Mouse (Mus musculus) forebrain, postnatal 0 days (tissue): ENCODE measurements at regions not wholly inside any gene's neighbourhood (a gene's known extent, or its start where the extent isn't known, plus 50 kb on each side); places are given as distances from the start of the nearest gene placed in this dataset.

Source experiments
- ATAC-seq: fragments of 200-750 bp; cut with Nextera tagmentation; 2 replicates; pipeline ENCODE4 v1.8.0; 2017; ENCODE audit warnings: mild to moderate bottlenecking, moderate library complexity
- DNase-seq: peaks from one replicate; pipeline ENCODE4 v3.0.0-alpha.2; 2015
- H3K27ac ChIP-seq: fragments of 300-500 bp; sonication (generic); 2 replicates; pipeline ENCODE4 v1.5.1; 2014; ENCODE audit warnings: low read depth, mild to moderate bottlenecking, antibody characterized with exemption, low read length, moderate library complexity, mixed read lengths
- H3K27me3 ChIP-seq: fragments of 300-500 bp; sonication (generic); 2 replicates; pipeline ENCODE4 v1.6.1; 2014; ENCODE audit warnings: mild to moderate bottlenecking, low read length, mixed read lengths; ENCODE audit not compliant: insufficient read depth
- H3K36me3 ChIP-seq: fragments of 300-500 bp; sonication (generic); 2 replicates; pipeline ENCODE4 v1.6.1; 2014; ENCODE audit warnings: mild to moderate bottlenecking, moderate library complexity; ENCODE audit not compliant: insufficient read depth
- H3K4me1 ChIP-seq: fragments of 300-500 bp; sonication (generic); 2 replicates; pipeline ENCODE4 v1.6.1; 2014; ENCODE audit warnings: antibody characterized with exemption; ENCODE audit not compliant: insufficient read depth
- H3K4me2 ChIP-seq: fragments of 300-500 bp; sonication (generic); 2 replicates; pipeline ENCODE4 v1.6.1; 2014; ENCODE audit warnings: low read depth, mild to moderate bottlenecking, moderate library complexity
- H3K4me3 ChIP-seq: fragments of 300-500 bp; sonication (generic); 2 replicates; pipeline ENCODE4 v1.5.1; 2014; ENCODE audit warnings: low read depth, low read length, mixed read lengths
- H3K9ac ChIP-seq: fragments of 300-500 bp; sonication (generic); 2 replicates; pipeline ENCODE4 v1.6.1; 2014; ENCODE audit warnings: mild to moderate bottlenecking
- H3K9me3 ChIP-seq: fragments of 300-500 bp; sonication (generic); 2 replicates; pipeline ENCODE4 v1.6.1; 2016; ENCODE audit warnings: low read length
- CTCF ChIP-seq: sonication (generic); IDR thresholded peaks from 2 replicates; pipeline ENCODE4 v1.5.1; 2016; ENCODE audit warnings: antibody characterized with exemption, control low read depth, low read depth
- WGBS: fragments of 180-500 bp; shearing (Covaris S2); extraction: QIAGEN DNeasy Blood & Tissue Kit; methylation state at CpG from one replicate; pipeline ENCODE4 v1.1.7; 2014; 5-methylcytosine and 5-hydroxymethylcytosine counted together

GRCm38 (mm10) chr13:55981041-55981440, 145.0 kb upstream of the Pitx1 start:
- no peak for DNase-seq
- WGBS = 46% methylated on average over 6 of the region's 6 CpGs

DNA sequence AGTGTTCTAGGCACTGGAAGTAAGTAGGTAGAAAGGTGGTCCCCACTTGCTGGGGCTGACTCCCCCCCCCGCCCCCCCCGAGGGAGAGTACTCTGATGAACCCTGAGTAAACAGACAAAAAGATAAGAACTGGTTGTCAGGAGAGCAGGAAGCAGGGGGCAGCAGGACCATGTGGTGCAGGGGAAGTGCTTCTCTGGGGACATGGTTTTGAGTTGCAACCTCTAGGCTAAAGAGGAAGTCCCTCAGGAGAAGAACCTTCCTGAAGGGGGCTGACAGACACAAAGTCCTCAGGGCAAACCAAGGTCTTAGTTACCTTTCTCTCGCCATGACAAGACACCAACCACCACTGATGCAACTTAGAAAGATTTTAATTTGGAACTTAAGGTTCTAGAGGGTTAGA, 141.9 kb upstream of the Pitx1 start:
- Histone ChIP-seq H3K9me3 (no peaks in the 10 kb centered on the region), H3K9ac (no peak overlapping the region), H3K4me3 (no peak overlapping the region), H3K27ac (no peak overlapping the region), H3K27me3 (no peaks in the 10 kb centered on the region; the same call in 1 of the 2 replicates), H3K36me3 (no peaks in the 10 kb centered on the region), H3K4me1 (no peaks in the 10 kb centered on the region), H3K4me2 (no peak overlapping the region)
- DNase-seq = no peak
- ATAC-seq = no peak
- 83% methylated on average over 3 of the region's 3 CpGs for WGBS
- no peak for TF ChIP-seq CTCF

More at GRCm38 (mm10) chr13:55981041-55981440, 145.0 kb upstream of the Pitx1 start:
- Histone ChIP-seq H3K9me3 (no peaks in the 10 kb centered on the region), H3K27me3 (peaks cover 4% of the 10 kb centered on the region; the same call in 1 of the 2 replicates), H3K4me2 (no peak overlapping the region), H3K9ac (no peak overlapping the region), H3K27ac (no peak overlapping the region), H3K4me1 (no peaks in the 10 kb centered on the region), H3K36me3 (no peaks in the 10 kb centered on the region), H3K4me3 (no peak overlapping the region)
- TF ChIP-seq CTCF = no peak
- no peak for ATAC-seq

DNA sequence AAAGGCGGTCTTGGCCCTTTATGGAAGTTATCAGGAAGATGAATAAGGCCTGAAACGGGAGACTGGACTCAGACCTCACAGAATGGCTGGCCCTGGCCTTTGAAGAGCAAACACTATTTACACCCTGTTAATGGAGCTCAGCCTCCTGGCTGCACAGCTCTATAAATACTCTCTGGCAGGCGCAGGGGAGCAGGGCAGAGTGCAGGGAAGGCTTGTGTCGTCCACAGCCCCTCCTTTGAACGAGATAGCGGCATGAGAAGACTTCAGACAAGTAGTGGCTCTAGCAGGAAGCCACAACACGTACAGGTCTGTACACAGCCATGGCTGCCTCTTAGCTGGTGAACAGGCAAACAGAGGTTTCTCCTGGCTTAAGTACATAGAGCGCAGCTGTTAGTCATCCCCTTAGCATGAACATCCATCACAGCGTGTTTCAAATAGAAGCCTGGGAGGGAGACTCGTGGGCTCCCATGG, 141.0 kb upstream of the Pitx1 start:
- DNase-seq = no peak
- Histone ChIP-seq H3K27ac (no peak overlapping the region), H3K36me3 (no peaks in the 10 kb centered on the region)

GRCm38 (mm10) chr13:55974105-55974504, 138.1 kb upstream of the Pitx1 start:
- 50% methylated on average over 5 of the region's 5 CpGs for WGBS
- peak; percentile 46 for TF ChIP-seq CTCF
- Histone ChIP-seq H3K9me3 (no peaks in the 10 kb centered on the region), H3K9ac (no peak overlapping the region), H3K27ac (no peak overlapping the region), H3K4me2 (no peak overlapping the region), H3K4me1 (no peaks in the 10 kb centered on the region), H3K36me3 (no peaks in the 10 kb centered on the region), H3K27me3 (no peaks in the 10 kb centered on the region), H3K4me3 (no peak overlapping the region)
- DNase-seq (no peak), ATAC-seq (no peak)

More for the DNA sequence above, 141.0 kb upstream of the Pitx1 start:
- TF ChIP-seq CTCF = no peak
- no peak overlapping the region for H3K4me3 ChIP-seq
- WGBS = 50% methylated on average over 10 of the region's 10 CpGs
- no peak for ATAC-seq
- no peaks in the 10 kb centered on the region for H3K4me1 ChIP-seq
- H3K9me3 ChIP-seq = no peaks in the 10 kb centered on the region
- H3K27me3 ChIP-seq = no peaks in the 10 kb centered on the region
- H3K9ac ChIP-seq = no peak overlapping the region
- H3K4me2 ChIP-seq = no peak overlapping the region

DNA sequence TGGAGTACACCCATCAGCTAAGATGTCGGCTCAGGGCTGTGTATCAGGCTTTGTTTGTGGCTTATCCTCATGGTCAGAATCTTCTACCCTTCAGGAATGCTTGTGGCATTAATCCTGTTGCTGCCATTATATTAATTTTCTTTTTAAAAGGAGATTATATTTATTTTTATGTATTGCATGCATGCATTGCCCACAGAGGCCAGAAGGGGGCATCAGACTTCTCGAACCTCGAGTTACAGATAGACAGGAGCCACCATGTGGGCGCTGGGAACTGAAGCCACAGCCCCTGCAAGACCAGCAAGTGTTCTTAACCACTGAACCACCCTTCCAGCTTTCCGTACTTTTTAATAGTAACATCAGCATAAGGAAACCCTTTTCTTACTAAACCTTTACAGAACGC, 134.7 kb upstream of the Pitx1 start:
- no peaks in the 10 kb centered on the region for H3K9me3 ChIP-seq
- H3K36me3 ChIP-seq = no peaks in the 10 kb centered on the region
- H3K27me3 ChIP-seq = no peaks in the 10 kb centered on the region
- no peak overlapping the region for H3K4me3 ChIP-seq
- no peak overlapping the region for H3K27ac ChIP-seq
- TF ChIP-seq CTCF = no peak
- 87% methylated on average over 6 of the region's 6 CpGs for WGBS
- ATAC-seq = no peak
- no peak for DNase-seq
- no peak overlapping the region for H3K9ac ChIP-seq
- no peaks in the 10 kb centered on the region for H3K4me1 ChIP-seq
- no peak overlapping the region for H3K4me2 ChIP-seq

DNA sequence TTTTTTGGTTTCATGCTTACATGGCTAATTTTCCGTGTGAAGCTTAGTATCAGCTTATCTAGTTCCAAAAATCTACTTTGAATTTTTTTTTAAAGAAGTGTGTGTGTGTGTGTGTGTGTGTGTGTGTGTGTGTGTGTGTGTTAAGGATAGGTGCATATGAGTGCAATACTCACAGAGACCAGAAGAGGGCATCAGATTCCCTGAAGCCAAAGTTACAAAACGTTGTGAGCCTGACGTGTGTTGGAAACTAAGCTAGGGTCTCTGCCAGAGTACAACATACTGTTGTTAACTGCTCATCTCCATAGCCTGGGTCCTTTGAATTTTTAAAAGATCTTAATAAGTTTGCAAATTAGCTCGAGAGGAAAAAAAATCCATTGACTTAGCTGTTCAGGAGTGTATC, 133.5 kb upstream of the Pitx1 start:
- ATAC-seq = no peak
- WGBS = 85% methylated on average over 4 of the region's 4 CpGs
- 0 out of 2 replicates have a peak, but pooled peaks have one; percentile 10 for TF ChIP-seq CTCF
- H3K9ac ChIP-seq = no peak overlapping the region
- H3K36me3 ChIP-seq = no peaks in the 10 kb centered on the region
- H3K4me3 ChIP-seq = no peak overlapping the region
- H3K4me2 ChIP-seq = no peak overlapping the region
- no peaks in the 10 kb centered on the region for H3K9me3 ChIP-seq
- no peaks in the 10 kb centered on the region for H3K27me3 ChIP-seq
- H3K27ac ChIP-seq = no peak overlapping the region
- DNase-seq = no peak
- H3K4me1 ChIP-seq = no peaks in the 10 kb centered on the region

DNA sequence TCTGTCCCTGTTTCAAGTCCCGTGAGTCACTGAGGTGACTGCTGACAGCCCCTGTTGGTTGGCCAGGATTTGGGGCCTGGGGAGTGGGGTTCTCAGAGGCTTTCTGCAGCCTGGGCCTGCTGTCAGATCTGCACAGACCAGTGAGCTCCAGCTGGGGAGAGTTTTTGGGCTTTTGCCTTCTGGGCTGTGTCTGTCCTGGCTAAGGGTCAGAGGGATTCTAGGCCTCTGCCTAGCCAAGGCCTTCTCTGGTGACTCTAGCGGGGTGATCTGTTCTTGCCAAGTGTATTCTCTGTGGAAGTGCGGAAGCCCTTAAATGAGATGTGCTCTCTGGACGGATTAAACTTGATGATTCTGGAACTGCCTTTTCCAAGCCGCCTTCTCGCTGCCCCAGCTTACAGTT, 131.2 kb upstream of the Pitx1 start:
- Histone ChIP-seq H3K4me2 (no peak overlapping the region), H3K36me3 (no peaks in the 10 kb centered on the region), H3K9ac (no peak overlapping the region), H3K4me1 (no peaks in the 10 kb centered on the region), H3K4me3 (no peak overlapping the region), H3K9me3 (no peaks in the 10 kb centered on the region), H3K27me3 (peaks cover 21% of the 10 kb centered on the region), H3K27ac (no peak overlapping the region)
- TF ChIP-seq CTCF = no peak
- DNase-seq = no peak
- WGBS = 73% methylated on average over 6 of the region's 6 CpGs
- no peak for ATAC-seq
